Mouse (Mus musculus): ENCODE measurements around the gene Srl. TPM values are rescaled to one million over a fixed set of nuclear protein-coding genes. Genes with fewer than 3 reads are reported as not detected.

Srl gene
- polyA plus RNA-seq, 1 experiment: 12.1 TPM

DNA sequence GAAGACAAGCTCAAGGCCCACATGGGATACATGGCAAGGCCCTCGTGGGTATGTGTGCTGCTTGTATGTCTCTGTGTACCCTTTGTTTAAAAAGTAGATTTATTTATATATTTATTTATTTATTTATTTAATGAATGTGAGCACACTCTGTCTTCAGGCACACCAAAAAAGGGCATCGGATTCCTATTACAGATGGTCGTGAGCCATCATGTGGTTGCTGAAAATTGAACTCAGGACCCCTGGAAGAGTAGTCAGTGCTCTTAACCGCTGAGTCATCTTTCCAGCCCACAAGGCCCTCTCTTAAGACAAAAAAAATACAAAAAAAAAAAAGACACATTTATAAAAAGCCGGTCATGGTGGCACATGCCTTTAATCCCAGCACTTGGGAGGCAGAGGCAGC is 6.0 kb upstream of the Srl start:
- H3K27me3 ChIP-seq (ENCODE audit: control insufficient read depth, insufficient read depth, low read length): no peaks in the 10 kb centered on the region
- H3K36me3 ChIP-seq (ENCODE audit: control insufficient read depth, insufficient read depth, low read length): peaks cover 15% of the 10 kb centered on the region
- no peak for TF ChIP-seq CTCF (IDR thresholded peaks at IDR 0.05; ENCODE audit: borderline replicate concordance, control insufficient read depth, extremely low read depth, insufficient read depth, low read length, poor library complexity)
- TF ChIP-seq POLR2A (IDR thresholded peaks at IDR 0.05; ENCODE audit: control insufficient read depth, extremely low read depth, insufficient read depth, low read length, poor library complexity): no peak
- peaks cover 2% of the 10 kb centered on the region; the same call in 1 of the 2 replicates for H3K4me1 ChIP-seq (replicated peaks; ENCODE audit: control insufficient read depth, insufficient read depth, low read length)
- no peak for DNase-seq
- H3K4me3 ChIP-seq (ENCODE audit: control insufficient read depth, insufficient read depth, low read length): no peak overlapping the region
- H3K27ac ChIP-seq (ENCODE audit: control insufficient read depth, insufficient read depth, low read length): no peak overlapping the region
- WGBS: 94% methylated on average over 5 of the region's 5 CpGs

DNA sequence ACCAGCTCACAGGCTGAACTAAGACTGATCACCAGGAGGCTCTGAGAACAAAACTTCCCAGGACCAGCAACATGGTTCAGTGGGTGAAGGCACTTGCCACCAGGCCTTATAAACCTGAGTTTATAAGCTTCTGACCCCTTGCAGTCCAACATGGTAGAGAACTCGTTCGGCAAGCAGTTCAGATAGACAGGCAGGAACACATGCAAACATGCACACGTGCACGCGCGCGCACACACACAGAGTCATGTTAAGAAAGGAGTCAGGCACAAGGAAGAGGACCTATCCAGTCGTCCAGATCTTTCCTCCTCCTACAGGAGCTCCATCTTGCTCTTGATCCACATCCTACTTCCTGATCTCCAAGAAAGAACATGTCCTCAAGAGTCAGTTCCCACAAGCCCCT is 5.2 kb upstream of the Srl start:
- Histone ChIP-seq H3K4me1 (replicated peaks; ENCODE audit: control insufficient read depth, insufficient read depth, low read length) (no peaks in the 10 kb centered on the region; the same call in 1 of the 2 replicates), H3K36me3 (ENCODE audit: control insufficient read depth, insufficient read depth, low read length) (peaks cover 15% of the 10 kb centered on the region), H3K27ac (ENCODE audit: control insufficient read depth, insufficient read depth, low read length) (no peak overlapping the region), H3K4me3 (ENCODE audit: control insufficient read depth, insufficient read depth, low read length) (no peak overlapping the region), H3K27me3 (ENCODE audit: control insufficient read depth, insufficient read depth, low read length) (no peaks in the 10 kb centered on the region)
- DNase-seq: no peak
- TF ChIP-seq POLR2A (IDR thresholded peaks at IDR 0.05; ENCODE audit: control insufficient read depth, extremely low read depth, insufficient read depth, low read length, poor library complexity) (no peak), CTCF (IDR thresholded peaks at IDR 0.05; ENCODE audit: borderline replicate concordance, control insufficient read depth, extremely low read depth, insufficient read depth, low read length, poor library complexity) (no peak)
- 96% methylated on average over 8 of the region's 8 CpGs for WGBS

DNA sequence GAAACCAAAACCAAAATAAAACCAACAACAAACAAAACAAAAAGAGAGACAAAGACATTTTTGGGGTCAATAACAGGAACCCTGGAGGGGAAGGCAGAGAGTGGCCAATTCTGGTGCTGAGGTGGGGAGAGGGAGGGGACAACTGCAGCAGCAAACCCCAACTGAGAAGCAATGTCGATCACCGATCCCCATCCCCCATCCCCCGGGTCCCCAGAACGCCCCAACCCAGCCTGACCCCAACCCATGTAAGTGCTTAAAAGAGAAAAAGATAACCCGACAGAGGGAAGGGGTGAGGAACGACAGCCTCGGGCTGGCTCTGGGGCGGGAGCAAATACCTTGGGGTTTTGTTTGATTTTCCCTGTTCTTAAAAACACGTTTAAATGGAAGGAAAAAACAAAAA is 3.2 kb upstream of the Srl start:
- no peak overlapping the region for H3K4me3 ChIP-seq (ENCODE audit: control insufficient read depth, insufficient read depth, low read length)
- H3K4me1 ChIP-seq (replicated peaks; ENCODE audit: control insufficient read depth, insufficient read depth, low read length): peaks cover 2% of the 10 kb centered on the region; the same call in 1 of the 2 replicates
- TF ChIP-seq CTCF (IDR thresholded peaks at IDR 0.05; ENCODE audit: borderline replicate concordance, control insufficient read depth, extremely low read depth, insufficient read depth, low read length, poor library complexity): no peak
- TF ChIP-seq POLR2A (IDR thresholded peaks at IDR 0.05; ENCODE audit: control insufficient read depth, extremely low read depth, insufficient read depth, low read length, poor library complexity): no peak
- WGBS: 89% methylated on average over 9 of the region's 9 CpGs
- no peak for DNase-seq
- peaks cover 15% of the 10 kb centered on the region for H3K36me3 ChIP-seq (ENCODE audit: control insufficient read depth, insufficient read depth, low read length)
- no peak overlapping the region for H3K27ac ChIP-seq (ENCODE audit: control insufficient read depth, insufficient read depth, low read length)
- no peaks in the 10 kb centered on the region for H3K27me3 ChIP-seq (ENCODE audit: control insufficient read depth, insufficient read depth, low read length)

DNA sequence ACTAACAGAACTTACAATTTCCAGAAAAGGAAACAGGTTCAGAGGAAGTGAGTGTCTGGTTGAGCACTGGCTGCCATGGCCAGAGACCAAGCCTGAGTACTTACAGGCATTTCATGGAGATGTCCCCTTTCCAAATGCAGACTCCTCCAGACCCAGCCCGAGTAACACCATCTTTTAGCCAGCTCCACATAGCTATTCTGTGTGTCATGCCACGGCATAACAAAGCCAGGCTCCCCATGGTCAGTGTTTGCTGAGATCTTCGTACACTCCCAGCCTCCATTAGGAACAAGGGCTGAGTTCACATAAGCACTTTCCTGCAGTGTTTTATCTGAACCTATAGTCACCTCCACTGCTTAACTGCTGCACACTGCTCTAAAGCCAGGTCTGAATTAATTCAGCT is 1.6 kb upstream of the Srl start:
- TF ChIP-seq POLR2A (IDR thresholded peaks at IDR 0.05; ENCODE audit: control insufficient read depth, extremely low read depth, insufficient read depth, low read length, poor library complexity) (no peak), CTCF (IDR thresholded peaks at IDR 0.05; ENCODE audit: borderline replicate concordance, control insufficient read depth, extremely low read depth, insufficient read depth, low read length, poor library complexity) (no peak)
- H3K4me3 ChIP-seq (ENCODE audit: control insufficient read depth, insufficient read depth, low read length): no peak overlapping the region
- H3K27ac ChIP-seq (ENCODE audit: control insufficient read depth, insufficient read depth, low read length): no peak overlapping the region
- WGBS: 86% methylated on average over 3 of the region's 3 CpGs
- H3K36me3 ChIP-seq (ENCODE audit: control insufficient read depth, insufficient read depth, low read length): peaks cover 13% of the 10 kb centered on the region
- no peak for DNase-seq
- H3K4me1 ChIP-seq (replicated peaks; ENCODE audit: control insufficient read depth, insufficient read depth, low read length): peaks cover 2% of the 10 kb centered on the region; the same call in 1 of the 2 replicates
- no peaks in the 10 kb centered on the region for H3K27me3 ChIP-seq (ENCODE audit: control insufficient read depth, insufficient read depth, low read length)

DNA sequence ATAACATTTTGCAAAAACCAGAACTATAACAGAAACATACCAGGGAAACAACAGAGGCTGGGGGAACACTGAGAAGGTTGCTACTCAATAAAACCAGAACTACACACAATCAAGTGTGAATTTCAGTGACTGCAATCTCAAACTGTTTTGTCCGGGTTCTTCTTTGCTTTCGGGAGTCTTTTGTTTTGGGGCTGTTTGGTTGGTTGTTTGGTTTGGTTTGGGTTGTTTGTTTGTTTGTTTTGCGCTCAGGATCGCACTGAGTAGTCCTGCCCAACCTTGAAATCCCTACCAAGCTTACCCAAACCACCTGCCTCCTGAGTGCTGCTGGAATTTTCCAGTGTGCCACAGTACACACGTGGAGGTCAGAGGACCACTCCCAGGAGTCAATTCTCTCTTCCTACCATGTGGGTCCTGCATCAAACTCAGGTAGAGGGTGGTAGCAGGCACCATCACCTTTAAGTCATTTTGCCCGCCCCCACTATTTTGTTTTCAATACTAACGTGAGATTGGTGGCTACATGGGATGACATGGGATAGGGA is 689 bp upstream of the Srl start:
- TF ChIP-seq CTCF (IDR thresholded peaks at IDR 0.05; ENCODE audit: borderline replicate concordance, control insufficient read depth, extremely low read depth, insufficient read depth, low read length, poor library complexity) (no peak), POLR2A (IDR thresholded peaks at IDR 0.05; ENCODE audit: control insufficient read depth, extremely low read depth, insufficient read depth, low read length, poor library complexity) (no peak)
- no peak overlapping the region for H3K4me3 ChIP-seq (ENCODE audit: control insufficient read depth, insufficient read depth, low read length)
- DNase-seq: no peak
- peaks cover 10% of the 10 kb centered on the region for H3K36me3 ChIP-seq (ENCODE audit: control insufficient read depth, insufficient read depth, low read length)
- peaks cover 2% of the 10 kb centered on the region; the same call in 1 of the 2 replicates for H3K4me1 ChIP-seq (replicated peaks; ENCODE audit: control insufficient read depth, insufficient read depth, low read length)
- H3K27me3 ChIP-seq (ENCODE audit: control insufficient read depth, insufficient read depth, low read length): no peaks in the 10 kb centered on the region
- no peak overlapping the region for H3K27ac ChIP-seq (ENCODE audit: control insufficient read depth, insufficient read depth, low read length)
- 53% methylated on average over 7 of the region's 7 CpGs for WGBS

DNA sequence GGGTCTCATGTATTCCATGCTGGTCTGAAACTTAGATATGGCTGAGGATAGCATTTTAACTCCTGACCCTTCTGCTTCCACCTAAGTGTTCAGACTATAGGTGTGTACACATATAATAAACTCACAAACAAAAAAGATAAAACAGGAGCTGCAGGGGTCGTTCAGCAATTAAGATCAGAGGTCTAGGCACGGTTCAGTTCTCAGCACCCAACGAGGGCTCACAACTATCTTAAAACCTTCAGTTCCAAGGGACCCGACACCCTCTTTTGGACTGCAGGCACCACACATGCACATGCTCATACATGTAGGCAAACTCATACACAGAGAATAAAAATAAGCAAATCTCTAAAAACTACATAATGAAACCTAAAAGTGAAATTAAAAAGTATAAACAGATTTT is 583 bp downstream of the Srl start:
- DNase-seq: no peak
- Histone ChIP-seq H3K4me3 (ENCODE audit: control insufficient read depth, insufficient read depth, low read length) (no peak overlapping the region), H3K4me1 (replicated peaks; ENCODE audit: control insufficient read depth, insufficient read depth, low read length) (peaks cover 2% of the 10 kb centered on the region; the same call in 1 of the 2 replicates), H3K27me3 (ENCODE audit: control insufficient read depth, insufficient read depth, low read length) (no peaks in the 10 kb centered on the region), H3K27ac (ENCODE audit: control insufficient read depth, insufficient read depth, low read length) (no peak overlapping the region), H3K36me3 (ENCODE audit: control insufficient read depth, insufficient read depth, low read length) (peaks cover 10% of the 10 kb centered on the region; the same call in 1 of the 2 replicates)
- WGBS: 67% methylated on average over 4 of the region's 4 CpGs
- TF ChIP-seq CTCF (IDR thresholded peaks at IDR 0.05; ENCODE audit: borderline replicate concordance, control insufficient read depth, extremely low read depth, insufficient read depth, low read length, poor library complexity) (no peak), POLR2A (IDR thresholded peaks at IDR 0.05; ENCODE audit: control insufficient read depth, extremely low read depth, insufficient read depth, low read length, poor library complexity) (no peak)
